Mouse (Mus musculus) CH12F3 (cell line): ENCODE data around the gene Ube2r2.

ENCODE experiments used
- in situ Hi-C: fragments of 300-500 bp; cut with MboI; formaldehyde crosslinking; loops from 2 replicates; pipeline ENCODE4 v1.14.3; 2020; ENCODE audit warnings: low sequenced_read_pairs

Gene Ube2r2

GRCm38 (mm10) chr4:41165693-41166475 is 30.3 kb downstream of the Ube2r2 start:
- in situ Hi-C loops = loop anchor here (5.0 kb wide), 1 partner anchor 34 kb away; no protein-coding TSS in a partner anchor

GRCm38 (mm10) chr4:41170970-41171369 is 35.4 kb downstream of the Ube2r2 start:
- in situ Hi-C loops = no loop called here

GRCm38 (mm10) chr4:41174631-41175030 is 39.1 kb downstream of the Ube2r2 start:
- in situ Hi-C loops = no loop called here

- in situ Hi-C loops = no loop called here
Observed at GRCm38 (mm10) chr4:41179825-41180725, 44.5 kb downstream of the Ube2r2 start.

GRCm38 (mm10) chr4:41189809-41190208 is 54.3 kb downstream of the Ube2r2 start:
- in situ Hi-C loops = no loop called here

GRCm38 (mm10) chr4:41192544-41193512 is 57.3 kb downstream of the Ube2r2 start:
- in situ Hi-C loops = no loop called here

GRCm38 (mm10) chr4:41195328-41195727 is 59.8 kb downstream of the Ube2r2 start:
- in situ Hi-C loops = no loop called here

GRCm38 (mm10) chr4:41196861-41197610 is 61.5 kb downstream of the Ube2r2 start:
- in situ Hi-C loops = no loop called here

- in situ Hi-C loops = no loop called here
Observed at GRCm38 (mm10) chr4:41202135-41202534, 66.6 kb downstream of the Ube2r2 start.

- in situ Hi-C loops = no loop called here
Observed at GRCm38 (mm10) chr4:41205751-41206150, 70.2 kb downstream of the Ube2r2 start.

- in situ Hi-C loops = no loop called here
Observed at GRCm38 (mm10) chr4:41208050-41208449, 72.5 kb downstream of the Ube2r2 start.

GRCm38 (mm10) chr4:41225412-41225811 is 89.9 kb downstream of the Ube2r2 start:
- in situ Hi-C loops = no loop called here

GRCm38 (mm10) chr4:41226351-41226750 is 90.8 kb downstream of the Ube2r2 start:
- in situ Hi-C loops = no loop called here

- in situ Hi-C loops = no loop called here
Observed at GRCm38 (mm10) chr4:41235621-41236020, 100.1 kb downstream of the Ube2r2 start.

- in situ Hi-C loops = no loop called here
Observed at GRCm38 (mm10) chr4:41240916-41241315, 105.4 kb downstream of the Ube2r2 start.
